Mouse (Mus musculus) spleen, adult 2 months (tissue): Measurements from ENCODE around the gene 4931406P16Rik.

Source experiments
- CTCF ChIP-seq: fragments of 200-500 bp; IDR thresholded peaks from 2 replicates; pipeline ENCODE4 v1.5.1; 2011; ENCODE audit warnings: mild to moderate bottlenecking, inconsistent platforms; ENCODE audit not compliant: insufficient read depth, insufficient read length, insufficient replicate concordance; ENCODE audit errors: extremely low read depth
- POLR2A ChIP-seq: fragments of 200-500 bp; IDR thresholded peaks from 2 replicates; pipeline ENCODE4 v1.6.1; 2011; ENCODE audit warnings: low read depth, low read length, inconsistent platforms

GRCm38 (mm10) chr7:34346505-34346904, 33.2 kb upstream of the 4931406P16Rik start:
- TF ChIP-seq POLR2A (no peak), CTCF (no peak)
